Mouse (Mus musculus) myocyte (in vitro differentiated cells): ENCODE measurements around the gene Cd163l1.

Source experiments
- E2F4 ChIP-seq: IDR thresholded peaks from one replicate; pipeline ENCODE4 v1.6.1; 2011; ENCODE audit warnings: mild to moderate bottlenecking, control low read depth, moderate library complexity; ENCODE audit not compliant: insufficient read depth
- MYOG ChIP-seq, 3 experiments: IDR thresholded peaks; one replicate each; pipeline ENCODE4 v1.6.1; 2011; ENCODE audit warnings: control low read depth in 2 of 3, low read depth in 2 of 3, mild to moderate bottlenecking in 2 of 3; ENCODE audit not compliant: insufficient read length in 2 of 3, control insufficient read depth in 1 of 3, insufficient read depth in 1 of 3
- POLR2A ChIP-seq: IDR thresholded peaks from one replicate; pipeline ENCODE4 v1.6.1; 2011; ENCODE audit warnings: low read depth, mild to moderate bottlenecking, control low read depth, moderate library complexity; ENCODE audit not compliant: insufficient read length

DNA sequence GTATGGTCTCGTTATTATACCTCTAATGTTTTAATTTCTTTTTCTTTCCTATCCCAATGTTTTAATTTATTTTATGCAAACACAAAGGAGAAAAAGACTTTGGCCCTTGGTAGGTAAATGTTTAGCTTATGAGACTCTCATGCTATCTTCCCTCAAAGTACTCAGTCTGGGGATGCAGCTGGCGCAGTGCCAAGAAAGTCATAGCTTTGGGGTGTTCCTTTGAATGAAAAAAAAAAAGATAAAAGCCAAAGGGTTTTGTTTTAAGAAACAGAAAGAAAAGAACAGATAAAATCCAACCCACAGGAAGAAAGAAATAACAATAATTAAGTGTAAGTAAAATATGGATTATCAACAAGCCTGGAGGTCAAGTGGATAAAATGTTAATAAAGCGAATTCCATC is 9.4 kb upstream of the Cd163l1 start:
- TF ChIP-seq MYOG (IDR thresholded peaks at IDR 0.05; ENCODE audit: control insufficient read depth in 1 of 3, insufficient read depth in 1 of 3, insufficient read length in 2 of 3, low read depth in 2 of 3) (no peak), POLR2A (no peak), E2F4 (no peak)
